Mouse (Mus musculus): ENCODE measurements around the gene Hmcn2. TPM values are rescaled to one million over a fixed set of nuclear protein-coding genes. Genes with fewer than 3 reads are reported as not detected.

The Hmcn2 gene
- total RNA-seq, 2 experiments from 2014 or later, result 1.7 to 2.9 TPM

DNA sequence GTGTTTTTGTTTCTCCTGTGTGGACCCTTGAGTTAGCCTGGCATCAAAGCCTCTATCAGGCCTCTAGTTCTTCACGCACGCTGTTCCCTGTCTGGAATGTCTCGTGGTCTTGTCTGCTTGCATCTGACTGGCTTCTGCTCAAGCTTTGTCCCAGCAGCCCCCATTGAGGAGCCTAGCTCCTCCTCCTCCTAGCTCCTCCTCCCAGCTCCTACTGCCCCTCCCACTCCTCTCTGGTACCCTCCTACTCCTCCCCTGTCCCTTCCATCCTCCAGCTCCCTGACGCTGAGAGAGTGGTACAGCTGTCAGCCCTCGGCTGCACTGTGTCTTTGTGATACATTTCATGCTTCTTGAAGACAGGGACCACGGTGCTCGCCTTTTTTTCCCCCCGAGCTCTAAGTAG is 104.4 kb downstream of the Hmcn2 start:
- no peak for DNase-seq

DNA sequence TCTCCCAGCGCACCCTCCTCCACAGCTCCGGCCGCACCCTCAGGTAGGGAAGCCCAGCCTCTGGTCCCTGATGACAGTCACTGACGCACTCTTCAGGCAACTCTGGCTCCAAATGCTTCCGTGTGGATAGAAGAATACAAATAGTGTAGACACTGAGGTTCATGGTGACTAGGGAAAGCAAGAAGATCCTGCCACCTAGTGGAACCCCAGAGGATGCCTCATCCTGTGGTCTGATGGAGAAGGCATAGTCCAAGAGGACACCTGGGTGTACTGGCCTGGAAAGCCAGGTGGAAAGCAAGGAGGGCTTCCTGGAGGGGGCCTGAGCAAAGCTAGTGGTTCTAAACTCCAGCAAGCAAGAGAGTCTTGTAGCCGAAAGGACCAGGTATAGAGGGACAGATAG is 106.7 kb downstream of the Hmcn2 start:
- no peak for DNase-seq

DNA sequence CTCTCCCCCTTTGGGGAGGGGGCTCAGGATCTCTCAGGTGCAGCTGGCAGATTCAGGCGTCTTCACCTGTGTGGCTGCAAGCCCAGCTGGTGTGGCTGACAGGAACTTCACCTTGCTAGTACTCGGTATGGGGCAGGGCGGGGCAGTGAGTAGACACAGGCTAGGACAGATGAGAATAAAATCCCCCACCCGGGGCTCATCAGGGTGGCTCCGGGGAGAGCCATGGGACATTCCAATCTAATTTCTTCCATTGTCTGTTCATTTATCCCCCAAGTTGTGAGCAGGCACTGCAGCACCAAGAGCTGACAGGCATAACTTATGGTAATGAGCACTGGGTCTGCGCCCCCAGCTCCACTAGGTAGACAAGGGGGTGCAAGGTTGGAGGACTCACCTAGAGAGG is 108.4 kb downstream of the Hmcn2 start:
- no peak for DNase-seq

DNA sequence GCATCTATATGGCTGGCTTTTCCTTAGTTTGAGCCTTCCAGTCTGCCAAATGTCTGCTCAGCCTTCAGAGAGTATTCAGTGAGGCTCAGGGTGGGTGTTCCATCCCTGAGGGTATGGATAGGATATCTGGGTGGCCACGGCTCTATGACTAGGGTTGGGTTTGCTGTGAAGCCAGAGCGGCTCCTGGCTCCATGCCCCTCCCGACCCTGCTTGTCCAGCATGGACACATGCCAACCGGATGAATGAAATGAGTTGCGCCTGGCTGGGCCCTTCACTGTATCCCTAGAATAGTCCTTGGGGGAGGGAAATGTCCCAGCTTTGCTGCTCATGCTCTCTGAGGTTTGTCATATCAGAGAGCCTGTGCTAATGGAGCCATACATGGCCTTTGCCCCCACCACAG is 117.3 kb downstream of the Hmcn2 start:
- DNase-seq, result peak; percentile 46

DNA sequence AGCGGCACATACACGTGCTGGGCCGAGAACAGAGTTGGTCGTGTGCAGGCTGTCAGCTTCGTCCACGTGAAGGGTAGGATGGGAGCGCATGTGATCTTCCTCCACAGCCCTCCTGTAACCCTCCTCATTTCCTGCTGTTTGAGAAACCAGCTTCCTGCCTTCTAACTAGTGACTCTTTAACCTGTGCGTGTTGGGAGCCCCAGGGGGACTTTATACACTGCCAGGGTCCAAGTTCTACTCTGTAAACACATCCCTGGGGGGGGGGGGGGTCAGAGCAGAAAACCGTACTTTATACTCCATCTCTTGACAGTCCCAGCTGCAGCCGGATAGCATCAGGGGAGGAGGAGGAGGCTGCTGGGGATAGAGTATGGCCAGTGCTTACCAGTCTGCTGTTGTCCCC is 120.5 kb downstream of the Hmcn2 start:
- no peak for DNase-seq

DNA sequence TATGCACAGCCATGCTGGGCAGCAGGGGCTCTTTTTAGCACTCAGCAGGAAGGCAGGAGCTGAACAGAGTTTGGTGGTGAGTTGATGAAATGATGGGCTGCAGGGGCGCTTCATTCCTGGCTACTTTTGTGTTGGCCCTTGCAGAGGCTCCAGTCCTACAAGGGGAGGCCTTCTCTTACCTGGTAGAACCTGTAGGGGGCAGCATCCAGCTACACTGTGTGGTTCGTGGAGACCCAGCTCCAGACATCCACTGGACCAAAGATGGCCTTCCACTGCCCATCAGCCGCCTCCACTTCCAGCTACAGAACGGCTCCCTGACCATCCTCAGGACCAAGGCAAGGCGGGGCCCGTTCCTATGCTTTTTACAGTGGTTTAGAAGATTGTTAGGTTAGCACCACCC is 121.4 kb downstream of the Hmcn2 start:
- DNase-seq, result peak; percentile 67

DNA sequence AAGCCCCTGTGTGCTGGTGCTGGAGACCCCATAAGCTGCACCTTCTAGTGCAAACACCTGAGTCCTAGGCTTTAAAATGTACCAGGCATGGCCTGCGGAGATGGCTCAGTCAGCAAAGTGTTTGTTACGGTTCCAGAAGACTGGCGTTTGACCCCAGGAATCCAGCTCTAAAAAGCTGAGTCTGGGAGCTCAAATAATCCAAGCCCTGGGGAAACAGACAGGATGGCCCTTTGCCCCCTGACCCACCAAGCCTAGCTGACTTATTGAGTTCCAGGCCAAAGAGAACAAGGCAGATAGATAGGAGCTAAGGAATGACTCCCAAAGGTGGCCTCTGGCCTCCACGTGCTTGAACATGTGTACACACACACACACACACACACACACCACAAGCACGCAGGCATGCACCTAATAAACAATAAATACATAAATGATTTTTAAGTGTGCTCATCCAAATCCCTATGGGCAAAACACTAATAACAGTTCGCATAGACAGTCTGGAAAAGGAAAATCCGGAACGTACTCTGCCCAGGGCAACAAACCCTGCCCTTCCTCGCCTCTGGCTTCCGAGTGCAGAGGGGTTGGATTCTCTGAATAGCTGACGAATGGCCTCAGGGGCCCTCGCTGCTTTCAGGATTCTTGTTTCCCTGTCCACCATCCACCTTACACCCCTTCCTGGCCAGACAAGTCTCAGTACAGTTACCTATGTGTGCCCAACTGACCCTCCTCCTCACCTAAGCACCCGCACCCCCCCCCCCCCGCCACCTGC is 123.4 kb downstream of the Hmcn2 start:
- no peak for DNase-seq

DNA sequence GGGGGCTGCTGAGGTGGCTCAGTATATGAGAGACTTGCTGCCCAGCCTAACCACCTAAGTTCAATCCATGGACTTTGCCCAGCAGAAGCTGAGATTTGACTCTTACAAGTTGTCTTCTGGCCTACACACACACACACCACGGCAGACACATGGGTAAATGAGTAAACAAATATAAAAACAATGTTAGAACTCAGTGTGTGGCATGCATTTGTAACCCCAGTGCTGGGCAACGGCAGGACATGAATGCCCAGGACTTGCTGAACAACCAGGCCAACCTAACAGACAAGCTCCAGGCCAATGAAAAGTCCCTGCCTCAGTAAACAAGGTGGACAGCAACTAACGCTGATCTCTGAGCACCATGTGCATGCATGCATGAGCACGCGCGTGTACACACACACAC is 125.4 kb downstream of the Hmcn2 start:
- DNase-seq, result no peak

DNA sequence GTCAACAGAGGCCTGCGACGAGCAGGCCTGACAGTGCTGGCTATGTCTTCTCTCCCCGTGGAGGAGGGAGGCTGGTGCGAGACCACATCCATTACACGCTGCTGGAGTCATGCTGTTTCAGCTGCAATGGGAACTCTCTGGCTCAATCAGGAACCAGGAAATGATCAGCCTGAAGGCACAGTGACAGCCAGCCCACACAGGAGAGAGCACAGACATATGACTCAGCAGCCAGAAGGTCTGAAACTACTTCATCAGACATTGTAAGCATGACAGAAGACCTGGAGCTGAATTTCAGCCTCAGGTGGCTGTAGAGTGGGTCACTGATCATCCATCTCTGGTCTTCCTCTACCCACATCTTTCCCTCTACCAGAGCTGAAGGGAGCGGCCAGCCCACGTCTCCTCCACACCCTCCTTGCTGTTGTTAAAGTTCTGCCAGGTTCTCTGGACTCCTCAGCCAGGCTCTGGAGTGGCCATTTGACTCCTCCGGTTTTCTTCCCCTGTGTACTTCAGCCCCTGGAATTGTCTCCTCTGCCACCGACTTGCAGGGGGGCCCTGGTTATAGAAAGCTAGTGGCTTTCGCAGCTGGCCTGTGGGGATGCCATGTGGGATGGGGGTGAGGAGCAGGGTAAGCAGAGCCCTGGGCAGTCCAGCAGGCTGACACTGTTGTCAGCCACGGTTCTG is 128.4 kb downstream of the Hmcn2 start:
- peak; percentile 33 for DNase-seq

DNA sequence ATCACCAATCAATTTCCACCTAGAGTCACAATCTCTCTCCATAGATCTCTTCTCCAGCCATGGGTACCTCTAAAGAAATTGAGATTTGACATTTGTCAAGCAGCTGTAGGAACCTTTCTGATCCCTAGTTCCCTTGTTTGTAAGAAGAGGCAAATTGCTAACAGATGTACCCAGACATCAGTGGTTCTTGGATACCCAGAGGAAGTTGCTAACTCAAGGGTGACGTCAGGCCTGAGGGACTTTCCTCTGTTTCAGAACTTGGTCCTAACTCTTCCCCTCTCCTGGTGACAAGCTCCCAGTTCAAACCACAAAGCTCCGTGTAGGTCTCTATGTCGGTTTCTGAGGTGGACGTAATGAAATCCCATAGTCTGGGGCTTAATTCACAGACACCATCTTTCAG is 131.8 kb downstream of the Hmcn2 start:
- no peak for DNase-seq

DNA sequence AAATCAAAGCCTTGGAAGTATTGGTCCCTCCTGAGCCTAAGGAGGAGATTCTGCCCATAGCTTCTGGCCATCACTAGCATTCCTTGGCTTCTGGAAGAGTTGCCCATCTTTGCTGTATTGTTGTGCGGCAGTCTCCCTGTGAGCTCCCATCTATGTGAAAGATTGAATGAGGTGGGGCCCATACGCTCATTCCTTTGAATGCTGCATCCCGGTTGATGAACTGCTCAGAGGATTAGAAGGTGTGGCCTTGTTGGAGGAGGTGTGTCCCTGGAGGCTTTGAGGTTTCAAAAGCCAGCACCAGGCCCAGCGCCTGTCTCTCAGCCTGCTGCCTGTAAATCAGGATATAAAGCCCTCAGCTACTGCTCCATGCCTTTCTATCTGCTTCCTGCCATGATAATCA is 132.2 kb downstream of the Hmcn2 start:
- DNase-seq, result no peak

DNA sequence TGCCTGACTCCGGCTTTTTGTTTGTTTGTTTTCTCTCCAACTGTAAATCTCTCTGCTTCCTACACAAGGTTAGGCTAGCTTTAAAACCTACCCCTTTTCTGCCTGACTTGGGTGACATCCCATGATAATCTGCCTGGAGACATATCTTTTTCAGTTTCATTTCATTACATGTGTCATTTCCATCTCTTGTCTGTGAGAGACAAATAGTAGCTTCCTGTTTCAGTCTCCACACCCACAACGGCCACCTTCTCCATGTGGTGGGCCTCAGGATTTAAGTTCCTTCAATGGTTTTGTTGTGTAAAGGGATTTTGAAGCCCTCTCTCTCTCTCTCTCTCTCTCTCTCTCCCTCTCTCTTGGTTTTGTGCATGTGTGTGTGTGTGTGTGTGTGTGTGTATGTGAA is 133.3 kb downstream of the Hmcn2 start:
- no peak for DNase-seq

DNA sequence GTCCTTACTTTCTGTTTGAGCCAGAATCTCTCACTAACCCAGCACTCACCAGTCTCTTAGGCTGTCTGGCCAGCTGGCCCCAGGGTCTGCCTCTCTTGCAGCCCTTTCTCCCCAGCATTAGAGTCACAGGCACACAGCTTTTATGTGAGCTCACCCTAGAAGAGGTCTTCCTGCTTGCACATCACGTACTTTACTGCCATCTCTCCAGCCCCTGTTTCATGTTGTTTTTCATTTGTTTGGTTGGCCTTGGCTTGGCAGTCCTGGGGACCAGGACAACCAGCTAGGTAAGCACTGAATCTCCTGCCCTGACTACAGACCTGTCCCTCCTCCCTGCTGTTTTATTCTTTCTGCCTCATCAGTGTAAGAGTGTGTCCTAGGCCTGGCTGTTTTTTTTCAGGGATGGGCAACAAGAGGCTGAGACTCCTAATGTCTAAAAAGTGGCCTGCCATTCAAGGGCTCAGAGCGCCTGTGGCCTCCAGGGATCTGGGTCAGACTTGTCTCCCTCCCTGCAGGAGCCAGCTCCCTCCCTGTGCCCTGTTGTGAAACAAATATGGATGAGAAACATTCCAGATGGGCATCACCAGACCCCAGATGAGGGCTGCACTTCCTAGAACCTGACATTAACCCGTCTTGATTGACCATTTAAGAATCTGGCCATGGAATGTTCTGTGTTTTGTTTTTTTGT is 134.7 kb downstream of the Hmcn2 start:
- no peak for DNase-seq

DNA sequence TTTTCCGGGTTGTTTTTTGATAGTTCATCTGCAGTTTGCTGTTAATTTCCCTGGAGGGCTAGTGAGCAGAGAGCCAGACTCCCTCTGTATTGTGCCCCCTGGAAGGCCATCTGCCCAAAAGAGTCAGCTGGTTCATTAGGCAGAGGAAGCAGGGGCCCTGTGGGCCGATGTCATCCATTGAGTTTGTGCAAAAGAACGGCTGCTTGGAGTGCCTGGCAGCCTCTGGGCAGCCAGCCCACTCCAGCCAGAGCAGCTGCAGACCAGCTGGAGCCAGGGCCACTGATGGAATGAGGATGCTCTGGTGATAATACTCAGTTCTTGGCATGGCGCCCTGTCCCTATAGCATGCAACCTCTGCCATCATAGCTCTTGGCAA is 135.2 kb downstream of the Hmcn2 start:
- peak; percentile 70 for DNase-seq

DNA sequence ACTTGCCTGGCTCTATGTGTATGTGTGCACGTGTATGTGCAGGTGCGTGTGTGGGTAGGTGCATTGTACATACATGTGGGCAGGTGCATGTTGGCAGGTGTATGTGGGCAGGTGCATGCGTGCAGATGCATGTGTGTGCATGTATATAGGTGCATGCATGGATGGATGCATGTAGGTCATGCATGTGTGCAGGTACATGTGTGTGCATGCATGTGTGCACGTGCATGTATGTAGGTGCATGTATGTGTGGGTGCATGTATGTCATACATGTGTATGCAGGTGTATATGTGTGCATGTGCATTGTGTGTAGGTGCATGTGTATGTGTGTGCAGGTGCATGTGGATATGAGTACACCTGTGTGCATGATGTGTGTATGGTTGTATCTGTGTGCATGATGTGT is 135.7 kb downstream of the Hmcn2 start:
- DNase-seq, result no peak

DNA sequence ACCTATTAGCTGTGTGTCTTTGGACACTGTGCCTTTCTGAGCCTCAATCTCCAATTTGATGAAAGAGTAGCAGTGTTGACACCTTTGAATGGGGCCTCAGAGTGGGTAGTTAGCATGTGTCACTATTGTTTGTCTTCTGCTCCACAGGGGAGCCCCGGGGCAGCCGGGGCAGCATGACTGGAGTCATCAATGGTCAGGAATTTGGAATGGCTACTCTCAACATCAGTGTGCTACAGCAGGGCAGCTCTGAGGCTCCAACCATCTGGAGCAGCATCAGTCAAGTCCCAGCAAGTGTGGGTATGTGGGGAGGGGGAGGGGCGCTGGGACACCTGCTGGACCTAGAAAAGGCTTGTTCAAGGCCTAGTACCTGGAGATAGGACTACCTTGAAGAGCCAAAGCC is 136.4 kb downstream of the Hmcn2 start:
- DNase-seq, result no peak

DNA sequence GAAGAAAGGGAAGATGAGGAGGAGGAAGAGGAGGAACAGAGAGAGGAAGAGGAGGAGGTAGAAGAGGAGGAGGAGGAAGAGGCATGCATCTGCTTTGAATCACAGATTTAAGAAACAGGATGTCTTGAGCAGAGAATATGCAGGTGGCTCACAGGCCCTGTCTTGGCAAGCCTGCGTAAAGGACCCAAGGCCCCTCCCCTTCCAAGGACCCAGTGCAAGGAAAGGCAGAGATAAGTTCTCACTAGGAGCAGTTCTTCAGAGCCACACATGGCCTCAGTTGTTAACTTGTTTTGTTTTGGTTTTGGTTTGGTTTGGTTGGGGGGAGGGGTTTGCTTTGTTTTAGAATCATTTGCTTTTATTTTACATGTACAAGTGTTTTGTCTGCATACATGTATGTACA is 137.3 kb downstream of the Hmcn2 start:
- DNase-seq, result no peak

DNA sequence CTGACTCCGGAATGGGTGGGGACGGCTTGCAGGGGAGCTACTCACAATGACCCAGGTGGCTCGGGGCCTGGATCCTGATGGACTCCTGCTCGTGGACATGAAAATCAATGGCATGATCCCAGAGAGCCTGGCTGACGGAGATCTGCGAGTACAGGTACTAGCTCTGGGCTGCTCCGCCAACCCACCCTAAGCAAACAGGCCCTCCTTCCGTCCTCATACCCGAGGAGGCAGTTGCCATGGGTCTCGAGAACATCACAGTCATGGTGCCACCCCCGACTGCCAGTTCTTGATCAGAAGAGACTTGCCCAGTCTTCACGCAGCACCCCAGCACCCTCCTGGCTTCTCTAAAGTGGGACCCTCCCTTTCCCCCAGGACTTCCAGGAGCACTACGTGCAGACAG is 138.8 kb downstream of the Hmcn2 start:
- DNase-seq, result no peak

DNA sequence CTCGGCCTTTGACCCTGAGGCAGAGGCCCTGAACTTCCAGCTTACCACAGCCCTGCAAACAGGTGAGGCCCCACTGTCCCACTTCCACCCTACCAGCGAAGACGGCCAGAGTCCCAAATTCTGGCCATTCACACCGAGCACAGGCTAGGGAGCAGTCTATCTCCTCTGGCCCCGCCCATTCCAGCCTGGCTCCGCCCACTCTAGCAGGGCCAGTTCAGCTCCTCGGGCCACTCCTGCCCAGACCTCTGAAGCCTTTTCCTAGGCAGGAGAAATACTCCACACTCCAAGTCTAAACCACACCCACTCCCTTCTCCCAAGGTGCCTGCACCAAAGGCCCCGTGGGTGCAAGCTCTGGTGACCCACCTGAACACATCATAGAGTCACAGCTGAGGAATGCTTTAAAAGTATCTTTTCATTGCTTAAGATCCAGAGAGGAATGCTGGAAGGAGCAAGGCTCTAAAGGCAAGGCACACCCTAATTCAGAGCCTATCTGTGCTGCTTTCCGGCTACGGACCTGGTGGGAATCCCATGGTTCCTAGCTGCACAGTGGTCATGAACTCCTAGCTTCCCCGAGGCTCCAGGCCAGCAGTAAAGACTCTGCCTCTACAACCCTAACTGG is 139.5 kb downstream of the Hmcn2 start:
- DNase-seq, result peak; percentile 47

DNA sequence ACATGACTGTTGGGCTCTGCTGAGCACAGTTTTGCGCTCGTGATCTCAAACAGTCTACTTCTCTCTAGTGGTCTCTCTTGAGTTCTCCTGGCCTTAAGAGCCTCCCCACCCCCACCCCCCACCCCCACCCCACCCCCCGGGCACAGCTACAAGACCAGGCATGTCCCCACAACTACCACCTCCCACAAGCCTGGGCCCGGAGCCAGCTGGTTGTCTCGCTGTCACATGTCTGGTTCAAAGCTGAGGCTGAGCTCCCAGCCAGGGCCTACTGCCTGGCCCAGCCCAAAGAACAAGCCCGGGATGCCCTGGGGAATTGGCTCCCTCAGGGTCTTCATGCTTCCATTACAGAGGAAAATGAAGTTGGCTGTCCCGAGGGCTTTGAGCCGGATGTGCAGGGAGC is 140.1 kb downstream of the Hmcn2 start:
- DNase-seq, result peak; percentile 76

DNA sequence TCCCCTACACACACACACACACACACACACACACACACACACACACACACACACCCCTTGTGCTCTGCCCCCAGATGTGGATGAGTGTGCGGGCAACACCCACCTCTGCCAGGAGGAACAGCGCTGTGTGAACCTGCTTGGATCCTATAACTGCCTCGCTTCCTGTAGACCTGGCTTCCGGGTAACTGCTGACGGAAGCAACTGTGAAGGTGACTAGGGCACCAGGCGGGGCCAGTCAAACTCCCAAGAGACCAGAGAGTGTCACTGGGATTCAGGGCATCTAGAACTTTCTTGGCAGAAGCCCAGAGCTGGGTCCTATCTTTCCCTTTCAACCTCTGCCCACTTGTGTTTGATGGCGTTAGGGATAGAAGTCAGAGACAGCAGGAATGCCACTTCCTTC is 141.2 kb downstream of the Hmcn2 start:
- no peak for DNase-seq

DNA sequence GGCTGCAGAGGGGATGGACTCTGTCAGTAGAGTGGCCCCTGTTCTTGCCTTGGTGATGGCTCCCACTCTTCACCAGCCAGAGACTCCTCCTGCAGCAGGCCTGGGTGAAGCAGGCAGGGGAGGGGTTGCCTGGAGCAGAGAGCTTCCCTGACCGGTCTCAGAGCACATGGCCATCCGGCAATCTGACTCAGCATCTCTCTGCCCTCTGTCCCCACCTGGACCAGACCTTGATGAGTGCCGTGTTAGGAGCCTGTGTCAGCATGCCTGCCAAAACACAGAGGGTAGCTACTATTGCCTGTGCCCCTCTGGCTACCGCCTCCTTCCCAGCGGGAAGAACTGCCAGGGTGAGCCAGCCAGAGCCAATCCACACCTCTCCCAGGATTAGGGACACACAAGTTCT is 144.2 kb downstream of the Hmcn2 start:
- no peak for DNase-seq
